Mouse (Mus musculus) right cerebral cortex, postnatal 10 days (tissue): Measurements from ENCODE around the gene Apmap.
"Not testable (repeated sequence)": the region's sequence is repeated elsewhere in the genome, so short reads cannot be mapped to it uniquely, and the experiment has no call there.

ENCODE experiments used
- DNase-seq, 2 experiments: peaks; one replicate each; pipeline ENCODE4 v3.0.0; 2021; ENCODE audit warnings: low spot score in 2 of 2

The Apmap gene

GRCm38 (mm10) chr2:150621698-150622097 lies 13.3 kb upstream of the Apmap start:
- no peak for DNase-seq

GRCm38 (mm10) chr2:150610097-150610496 lies 1.7 kb upstream of the Apmap start:
- no peak for DNase-seq

- peak; percentile 76 to 82 for DNase-seq
Observed at GRCm38 (mm10) chr2:150608872-150609560, 649 bp upstream of the Apmap start.

- no peak for DNase-seq
Observed at GRCm38 (mm10) chr2:150607086-150607485, 1.3 kb downstream of the Apmap start.

- DNase-seq: no peak
Observed at GRCm38 (mm10) chr2:150604802-150605201, 3.6 kb downstream of the Apmap start.

GRCm38 (mm10) chr2:150602166-150602565 lies 6.2 kb downstream of the Apmap start:
- DNase-seq: no peak

- no peak for DNase-seq
Observed at GRCm38 (mm10) chr2:150600263-150600662, 8.1 kb downstream of the Apmap start.

- DNase-seq: no peak
Observed at GRCm38 (mm10) chr2:150595411-150596190, 12.8 kb downstream of the Apmap start.

GRCm38 (mm10) chr2:150589076-150589475 lies 19.3 kb downstream of the Apmap start:
- DNase-seq: no peak

GRCm38 (mm10) chr2:150579628-150580027 lies 28.7 kb downstream of the Apmap start:
- no peak for DNase-seq

- DNase-seq: peak in 1 of 2 experiments; percentile 13
Observed at GRCm38 (mm10) chr2:150578603-150579002, 29.8 kb downstream of the Apmap start.

- DNase-seq: no peak
Observed at GRCm38 (mm10) chr2:150576256-150576655, 32.1 kb downstream of the Apmap start.

GRCm38 (mm10) chr2:150572463-150572862 lies 35.9 kb downstream of the Apmap start:
- DNase-seq: no peak

- no peak for DNase-seq
Observed at GRCm38 (mm10) chr2:150570761-150571160, 37.6 kb downstream of the Apmap start.

- DNase-seq: no peak
Observed at GRCm38 (mm10) chr2:150569847-150570590, 38.3 kb downstream of the Apmap start, which contains the start of gene Cst7. TSS of gene Cst7 (plus strand) at chr2:150570415.

GRCm38 (mm10) chr2:150567051-150567450 lies 41.3 kb downstream of the Apmap start:
- peak in 1 of 2 experiments; percentile 34 for DNase-seq

- DNase-seq: peak; percentile 42 to 53
Observed at GRCm38 (mm10) chr2:150558568-150558967, 49.8 kb downstream of the Apmap start.

- not testable (repeated sequence) for DNase-seq
Observed at GRCm38 (mm10) chr2:150549576-150549975, 58.8 kb downstream of the Apmap start.
